Mouse (Mus musculus): ENCODE data around the gene Rwdd4a. TPM values are rescaled to one million over a fixed set of nuclear protein-coding genes. Genes with fewer than 3 reads are reported as not detected.

The Rwdd4a gene
- polyA plus RNA-seq, 1 experiment from 2014 or later: 57.6 TPM

GRCm38 (mm10) chr8:47510930-47511329 is 22.5 kb upstream of the Rwdd4a start:
- Histone ChIP-seq H3K27me3 (ENCODE audit: control insufficient read depth, insufficient read depth, low read length) (no peaks in the 10 kb centered on the region), H3K4me1 (ENCODE audit: control insufficient read depth, insufficient read depth, low read length) (no peaks in the 10 kb centered on the region), H3K9me3 (replicated peaks; ENCODE audit: control insufficient read depth, low read length) (no peaks in the 10 kb centered on the region), H3K9ac (replicated peaks; ENCODE audit: low read length) (no peak overlapping the region), H3K36me3 (replicated peaks; ENCODE audit: control insufficient read depth, insufficient read depth, low read depth, low read length) (no peaks in the 10 kb centered on the region; the same call in 1 of the 2 replicates), H3K4me2 (ENCODE audit: low read depth, low read length) (no peak overlapping the region), H3K27ac (replicated peaks; ENCODE audit: low read depth, low read length) (no peak overlapping the region), H3K4me3 (ENCODE audit: low read depth, low read length) (no peak overlapping the region)
- DNase-seq (ENCODE audit: low spot score): no peak
- no peak for ATAC-seq (replicated peaks; ENCODE audit: insufficient number of reproducible peaks, low FRiP score, low TSS enrichment, low read depth)
- 93% methylated on average over 9 of the region's 9 CpGs for WGBS

DNA sequence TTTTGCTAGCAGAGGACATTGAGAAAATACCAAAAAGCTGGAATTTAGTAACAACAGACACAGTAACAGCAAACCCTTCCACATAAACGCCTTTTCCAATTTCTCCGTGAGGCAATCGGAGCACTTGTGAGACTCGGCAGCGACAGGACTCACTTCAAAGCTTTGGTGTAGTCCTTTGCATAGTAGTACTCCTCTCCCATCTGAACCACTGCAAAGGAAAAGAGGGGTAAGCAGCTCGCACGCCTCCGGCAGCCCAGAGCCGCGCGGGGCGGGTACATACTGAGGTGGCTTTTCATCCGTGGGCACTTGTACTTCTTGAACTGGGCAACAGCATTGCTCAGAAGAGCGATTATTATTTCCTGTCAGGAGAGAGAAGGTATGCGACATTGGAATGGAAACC is 19.9 kb upstream of the Rwdd4a start:
- whole genome bisulfite sequencing: 95% methylated on average over 15 of the region's 15 CpGs
- no peaks in the 10 kb centered on the region for H3K4me1 ChIP-seq (ENCODE audit: control insufficient read depth, insufficient read depth, low read length)
- DNase-seq (ENCODE audit: low spot score) (no peak), ATAC-seq (replicated peaks; ENCODE audit: insufficient number of reproducible peaks, low FRiP score, low TSS enrichment, low read depth) (no peak)
- H3K36me3 ChIP-seq (replicated peaks; ENCODE audit: control insufficient read depth, insufficient read depth, low read depth, low read length): no peaks in the 10 kb centered on the region; the same call in 1 of the 2 replicates
- no peak overlapping the region for H3K27ac ChIP-seq (replicated peaks; ENCODE audit: low read depth, low read length)
- H3K9ac ChIP-seq (replicated peaks; ENCODE audit: low read length): no peak overlapping the region
- no peaks in the 10 kb centered on the region for H3K27me3 ChIP-seq (ENCODE audit: control insufficient read depth, insufficient read depth, low read length)
- H3K4me3 ChIP-seq (ENCODE audit: low read depth, low read length): no peak overlapping the region
- H3K9me3 ChIP-seq (replicated peaks; ENCODE audit: control insufficient read depth, low read length): no peaks in the 10 kb centered on the region
- H3K4me2 ChIP-seq (ENCODE audit: low read depth, low read length): no peak overlapping the region

DNA sequence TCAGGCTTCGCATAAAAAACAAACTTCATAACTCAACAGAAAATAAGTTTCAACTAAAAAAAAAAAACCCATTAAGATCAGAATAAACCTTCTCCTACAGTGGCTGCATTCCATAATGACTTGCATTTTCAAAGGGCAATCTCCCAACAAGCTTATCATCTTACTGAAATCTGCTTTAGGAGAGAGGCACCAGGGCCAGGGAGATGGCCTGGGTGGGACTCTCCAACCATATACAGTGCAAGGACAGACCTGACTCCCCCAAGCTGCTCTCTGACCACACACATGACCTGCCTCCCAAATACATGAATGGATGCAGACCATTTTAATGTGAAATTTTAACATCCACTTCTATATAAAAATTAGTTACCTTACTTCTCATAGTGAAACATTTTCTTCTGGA is 5.4 kb upstream of the Rwdd4a start:
- Histone ChIP-seq H3K4me2 (ENCODE audit: low read depth, low read length) (no peak overlapping the region), H3K4me3 (ENCODE audit: low read depth, low read length) (no peak overlapping the region), H3K36me3 (replicated peaks; ENCODE audit: control insufficient read depth, insufficient read depth, low read depth, low read length) (no peaks in the 10 kb centered on the region; the same call in 1 of the 2 replicates), H3K9ac (replicated peaks; ENCODE audit: low read length) (no peak overlapping the region), H3K4me1 (ENCODE audit: control insufficient read depth, insufficient read depth, low read length) (no peaks in the 10 kb centered on the region), H3K27ac (replicated peaks; ENCODE audit: low read depth, low read length) (no peak overlapping the region), H3K9me3 (replicated peaks; ENCODE audit: control insufficient read depth, low read length) (no peaks in the 10 kb centered on the region), H3K27me3 (ENCODE audit: control insufficient read depth, insufficient read depth, low read length) (no peaks in the 10 kb centered on the region)
- DNase-seq (ENCODE audit: low spot score) (no peak), ATAC-seq (replicated peaks; ENCODE audit: insufficient number of reproducible peaks, low FRiP score, low TSS enrichment, low read depth) (no peak)
- WGBS: 90% methylated on average over 1 of the region's 1 CpGs

DNA sequence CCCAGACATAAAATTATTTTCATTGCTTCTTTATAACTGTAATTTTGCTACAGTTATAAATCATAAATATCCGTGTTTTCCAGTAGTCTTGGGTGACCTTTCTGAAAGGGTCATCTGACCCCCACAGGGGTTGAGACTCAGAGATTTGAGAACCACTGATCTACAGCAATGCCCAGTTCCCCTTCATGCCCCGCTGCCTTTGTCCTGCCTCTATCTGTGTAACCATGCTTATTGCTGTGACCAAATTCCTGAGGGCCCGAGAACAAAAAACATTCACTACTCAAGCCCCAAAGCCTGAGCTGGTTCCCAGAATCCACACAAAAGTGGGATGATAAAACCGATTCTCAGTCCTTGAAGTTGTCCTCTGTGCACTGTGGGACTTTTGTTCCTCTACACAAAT is 4.9 kb downstream of the Rwdd4a start:
- H3K27me3 ChIP-seq (ENCODE audit: control insufficient read depth, insufficient read depth, low read length): no peaks in the 10 kb centered on the region
- H3K9me3 ChIP-seq (replicated peaks; ENCODE audit: control insufficient read depth, low read length): no peaks in the 10 kb centered on the region
- no peaks in the 10 kb centered on the region for H3K4me1 ChIP-seq (ENCODE audit: control insufficient read depth, insufficient read depth, low read length)
- H3K36me3 ChIP-seq (replicated peaks; ENCODE audit: control insufficient read depth, insufficient read depth, low read depth, low read length): no peaks in the 10 kb centered on the region; the same call in 1 of the 2 replicates
- no peak overlapping the region for H3K4me3 ChIP-seq (ENCODE audit: low read depth, low read length)
- ATAC-seq (replicated peaks; ENCODE audit: insufficient number of reproducible peaks, low FRiP score, low TSS enrichment, low read depth) (no peak), DNase-seq (ENCODE audit: low spot score) (no peak)
- H3K9ac ChIP-seq (replicated peaks; ENCODE audit: low read length): no peak overlapping the region
- no peak overlapping the region for H3K27ac ChIP-seq (replicated peaks; ENCODE audit: low read depth, low read length)
- no peak overlapping the region for H3K4me2 ChIP-seq (ENCODE audit: low read depth, low read length)
- WGBS: 78% methylated on average over 4 of the region's 4 CpGs

DNA sequence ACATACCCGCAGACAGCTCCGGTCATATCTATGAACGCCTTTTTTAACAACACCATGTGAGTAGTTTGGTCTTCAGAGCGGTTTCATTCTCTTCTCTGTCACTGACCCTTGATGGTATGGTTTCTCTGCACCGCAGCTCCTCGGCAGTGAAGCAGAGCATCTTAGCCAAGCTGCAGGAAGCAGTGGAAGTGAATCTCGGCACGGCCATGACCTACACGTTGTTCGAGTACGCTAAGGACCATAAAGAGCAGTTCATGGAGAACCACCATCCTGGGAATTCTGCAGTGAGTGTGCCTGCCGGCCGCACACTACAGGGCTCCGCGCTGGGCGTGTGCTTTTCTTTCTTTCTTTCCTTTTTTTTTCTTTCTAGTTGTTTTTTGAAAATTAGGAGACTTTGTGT is 9.3 kb downstream of the Rwdd4a start:
- WGBS: 95% methylated on average over 16 of the region's 16 CpGs
- peaks cover 5% of the 10 kb centered on the region; the same call in 1 of the 2 replicates for H3K36me3 ChIP-seq (replicated peaks; ENCODE audit: control insufficient read depth, insufficient read depth, low read depth, low read length)

DNA sequence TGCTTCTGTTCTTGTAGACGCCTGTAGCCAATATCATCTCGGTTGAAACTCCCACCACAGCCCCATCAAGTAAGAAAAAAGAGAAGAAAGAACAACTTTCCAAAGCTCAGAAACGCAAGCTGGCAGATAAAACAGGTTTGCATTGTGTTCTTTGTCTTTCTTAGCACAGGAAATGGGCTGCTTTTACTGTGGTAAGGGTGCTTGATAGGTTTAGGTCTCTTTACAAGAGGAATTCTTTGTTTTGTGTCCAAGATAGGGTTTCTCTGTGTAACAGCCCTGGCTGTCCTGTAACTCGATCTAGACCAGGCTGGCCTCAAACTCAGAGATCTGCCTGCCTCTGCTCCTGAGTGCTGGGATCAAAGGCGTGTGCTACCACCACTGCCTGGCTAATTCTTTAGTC is 10.6 kb downstream of the Rwdd4a start:
- Histone ChIP-seq H3K4me2 (ENCODE audit: low read depth, low read length) (no peak overlapping the region), H3K27me3 (ENCODE audit: control insufficient read depth, insufficient read depth, low read length) (no peaks in the 10 kb centered on the region), H3K9ac (replicated peaks; ENCODE audit: low read length) (no peak overlapping the region), H3K4me3 (ENCODE audit: low read depth, low read length) (no peak overlapping the region), H3K9me3 (replicated peaks; ENCODE audit: control insufficient read depth, low read length) (no peaks in the 10 kb centered on the region), H3K4me1 (ENCODE audit: control insufficient read depth, insufficient read depth, low read length) (no peaks in the 10 kb centered on the region), H3K36me3 (replicated peaks; ENCODE audit: control insufficient read depth, insufficient read depth, low read depth, low read length) (peaks cover 13% of the 10 kb centered on the region), H3K27ac (replicated peaks; ENCODE audit: low read depth, low read length) (no peak overlapping the region)
- 96% methylated on average over 5 of the region's 5 CpGs for WGBS
- ATAC-seq (replicated peaks; ENCODE audit: insufficient number of reproducible peaks, low FRiP score, low TSS enrichment, low read depth) (no peak), DNase-seq (ENCODE audit: low spot score) (no peak)

More for the DNA sequence above, 9.3 kb downstream of the Rwdd4a start:
- DNase-seq (ENCODE audit: low spot score) (no peak), ATAC-seq (replicated peaks; ENCODE audit: insufficient number of reproducible peaks, low FRiP score, low TSS enrichment, low read depth) (no peak)
- Histone ChIP-seq H3K9ac (replicated peaks; ENCODE audit: low read length) (no peak overlapping the region), H3K27ac (replicated peaks; ENCODE audit: low read depth, low read length) (no peak overlapping the region), H3K4me3 (ENCODE audit: low read depth, low read length) (no peak overlapping the region), H3K9me3 (replicated peaks; ENCODE audit: control insufficient read depth, low read length) (no peaks in the 10 kb centered on the region), H3K4me1 (ENCODE audit: control insufficient read depth, insufficient read depth, low read length) (no peaks in the 10 kb centered on the region), H3K27me3 (ENCODE audit: control insufficient read depth, insufficient read depth, low read length) (no peaks in the 10 kb centered on the region), H3K4me2 (ENCODE audit: low read depth, low read length) (no peak overlapping the region)

- no peak for ATAC-seq (replicated peaks; ENCODE audit: insufficient number of reproducible peaks, low FRiP score, low TSS enrichment, low read depth)
- no peak overlapping the region for H3K4me3 ChIP-seq (ENCODE audit: low read depth, low read length)
- H3K4me1 ChIP-seq (ENCODE audit: control insufficient read depth, insufficient read depth, low read length): no peaks in the 10 kb centered on the region
- H3K36me3 ChIP-seq (replicated peaks; ENCODE audit: control insufficient read depth, insufficient read depth, low read depth, low read length): peaks cover 13% of the 10 kb centered on the region
- no peak overlapping the region for H3K27ac ChIP-seq (replicated peaks; ENCODE audit: low read depth, low read length)
- no peak overlapping the region for H3K4me2 ChIP-seq (ENCODE audit: low read depth, low read length)
- no peaks in the 10 kb centered on the region for H3K9me3 ChIP-seq (replicated peaks; ENCODE audit: control insufficient read depth, low read length)
- H3K9ac ChIP-seq (replicated peaks; ENCODE audit: low read length): no peak overlapping the region
- DNase-seq (ENCODE audit: low spot score): no peak
- 95% methylated on average over 10 of the region's 10 CpGs for WGBS
- H3K27me3 ChIP-seq (ENCODE audit: control insufficient read depth, insufficient read depth, low read length): no peaks in the 10 kb centered on the region
These were observed 13.6 kb downstream of the Rwdd4a start for GRCm38 (mm10) chr8:47547102-47547501.

GRCm38 (mm10) chr8:47553613-47554012 is 20.1 kb downstream of the Rwdd4a start:
- Histone ChIP-seq H3K27me3 (ENCODE audit: control insufficient read depth, insufficient read depth, low read length) (no peaks in the 10 kb centered on the region), H3K4me3 (ENCODE audit: low read depth, low read length) (no peak overlapping the region), H3K9ac (replicated peaks; ENCODE audit: low read length) (no peak overlapping the region), H3K4me1 (ENCODE audit: control insufficient read depth, insufficient read depth, low read length) (no peaks in the 10 kb centered on the region), H3K4me2 (ENCODE audit: low read depth, low read length) (no peak overlapping the region), H3K9me3 (replicated peaks; ENCODE audit: control insufficient read depth, low read length) (no peaks in the 10 kb centered on the region), H3K27ac (replicated peaks; ENCODE audit: low read depth, low read length) (no peak overlapping the region), H3K36me3 (replicated peaks; ENCODE audit: control insufficient read depth, insufficient read depth, low read depth, low read length) (peaks cover 4% of the 10 kb centered on the region; the same call in 1 of the 2 replicates)
- no peak for ATAC-seq (replicated peaks; ENCODE audit: insufficient number of reproducible peaks, low FRiP score, low TSS enrichment, low read depth)
- WGBS: 84% methylated on average over 6 of the region's 6 CpGs
- no peak for DNase-seq (ENCODE audit: low spot score)

Data from embryonic facial prominence, embryonic 11.5 days (tissue).